Mouse (Mus musculus): Measurements from ENCODE around the gene Vil1. TPM values are rescaled to one million over a fixed set of nuclear protein-coding genes. Genes with fewer than 3 reads are reported as not detected.

The Vil1 gene
- polyA plus RNA-seq, 1 experiment from 2014 or later: 0.21 TPM

DNA sequence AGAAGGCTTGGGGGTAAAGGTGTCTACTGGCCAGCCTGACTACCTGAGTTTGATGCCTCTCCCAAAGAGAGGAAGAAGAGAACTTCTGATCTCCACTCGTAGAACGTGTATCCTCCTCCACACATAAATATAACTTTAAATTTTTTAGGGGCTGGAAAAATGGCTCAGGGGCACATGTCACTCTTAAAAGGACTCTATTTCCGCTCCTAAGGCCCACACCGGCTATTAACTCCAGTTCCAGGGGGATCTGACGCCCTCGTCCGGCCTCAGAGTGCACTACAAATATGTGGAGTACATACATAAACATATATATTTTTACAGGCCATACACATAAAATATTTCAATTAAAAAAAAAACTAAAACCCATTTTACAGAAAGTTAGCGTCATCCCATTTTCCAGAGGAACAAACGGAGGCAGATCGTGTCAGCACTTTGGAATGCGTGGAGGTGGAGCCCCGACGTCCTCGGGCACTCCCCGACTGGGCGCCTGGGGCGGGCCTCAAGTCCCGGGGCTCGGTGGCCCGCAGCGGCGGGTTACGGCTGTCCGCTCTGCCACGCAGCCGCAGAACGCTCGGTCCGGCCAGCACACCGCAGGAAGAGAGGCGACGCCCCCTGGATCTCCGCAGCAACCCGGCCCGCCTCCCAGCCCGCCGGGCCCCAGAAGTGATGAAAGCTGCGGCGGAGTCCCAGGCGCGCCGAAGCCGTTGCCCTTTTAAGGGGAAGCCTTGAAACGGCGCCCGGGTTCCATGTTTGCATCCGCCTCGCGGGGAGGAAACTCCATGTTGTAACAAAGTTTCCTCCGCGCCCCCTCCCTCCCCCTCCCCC, 18.0 kb upstream of the Vil1 start, which contains the start of gene Ctdsp1:
TSS of gene Ctdsp1 (plus strand) at position 586 of the 825 bp plus-strand sequence.
- H3K9me3 ChIP-seq (ENCODE audit: control insufficient read depth, low read length): no peaks in the 10 kb centered on the region
- H3K4me2 ChIP-seq (ENCODE audit: low read depth, low read length, severe bottlenecking): peak within 1 kb of the TSS; percentile 95
- H3K27ac ChIP-seq (ENCODE audit: low read depth, low read length): peak within 1 kb of the TSS; percentile 94
- ATAC-seq (replicated peaks; ENCODE audit: low FRiP score): peak; percentile 81
- H3K4me1 ChIP-seq (replicated peaks; ENCODE audit: control insufficient read depth, insufficient read depth, low read length): peaks cover 16% of the 10 kb centered on the region
- peaks cover 2% of the 10 kb centered on the region; the same call in 1 of the 2 replicates for H3K27me3 ChIP-seq (ENCODE audit: control insufficient read depth, insufficient read depth, low read length)
- H3K4me3 ChIP-seq (ENCODE audit: low read depth, low read length): peak within 1 kb of the TSS; percentile 97
- 2% methylated on average over 51 of the region's 51 CpGs for WGBS
- H3K36me3 ChIP-seq (ENCODE audit: control insufficient read depth, insufficient read depth, low read length): peaks cover 10% of the 10 kb centered on the region
- DNase-seq (ENCODE audit: low spot score): peak; percentile 97
- H3K9ac ChIP-seq (ENCODE audit: low read length): peak within 1 kb of the TSS; percentile 92

GRCm38 (mm10) chr1:74391844-74392441, 17.2 kb upstream of the Vil1 start:
- WGBS: under 1% methylated on average over 47 of the region's 63 CpGs

GRCm38 (mm10) chr1:74392446-74392994, 16.7 kb upstream of the Vil1 start:
- Histone ChIP-seq H3K4me2 (ENCODE audit: low read depth, low read length, severe bottlenecking) (peak overlapping the region; percentile 95), H3K9me3 (ENCODE audit: control insufficient read depth, low read length) (no peaks in the 10 kb centered on the region), H3K27ac (ENCODE audit: low read depth, low read length) (peak overlapping the region; percentile 94; the same call in 1 of the 2 replicates), H3K9ac (ENCODE audit: low read length) (peak overlapping the region; percentile 92), H3K4me3 (ENCODE audit: low read depth, low read length) (peak overlapping the region; percentile 97), H3K27me3 (ENCODE audit: control insufficient read depth, insufficient read depth, low read length) (peaks cover 2% of the 10 kb centered on the region; the same call in 1 of the 2 replicates), H3K36me3 (ENCODE audit: control insufficient read depth, insufficient read depth, low read length) (peaks cover 10% of the 10 kb centered on the region), H3K4me1 (replicated peaks; ENCODE audit: control insufficient read depth, insufficient read depth, low read length) (peaks cover 13% of the 10 kb centered on the region)
- DNase-seq (ENCODE audit: low spot score) (no peak), ATAC-seq (replicated peaks; ENCODE audit: low FRiP score) (peak; percentile 28)
- WGBS: under 1% methylated on average over 16 of the region's 16 CpGs

More at GRCm38 (mm10) chr1:74391844-74392441, 17.2 kb upstream of the Vil1 start:
- peak; percentile 83 for DNase-seq (ENCODE audit: low spot score)
- Histone ChIP-seq H3K9ac (ENCODE audit: low read length) (peak overlapping the region; percentile 92), H3K36me3 (ENCODE audit: control insufficient read depth, insufficient read depth, low read length) (peaks cover 10% of the 10 kb centered on the region), H3K9me3 (ENCODE audit: control insufficient read depth, low read length) (no peaks in the 10 kb centered on the region), H3K27ac (ENCODE audit: low read depth, low read length) (peak overlapping the region; percentile 94), H3K27me3 (ENCODE audit: control insufficient read depth, insufficient read depth, low read length) (peaks cover 2% of the 10 kb centered on the region; the same call in 1 of the 2 replicates), H3K4me1 (replicated peaks; ENCODE audit: control insufficient read depth, insufficient read depth, low read length) (peaks cover 16% of the 10 kb centered on the region), H3K4me2 (ENCODE audit: low read depth, low read length, severe bottlenecking) (peak overlapping the region; percentile 95), H3K4me3 (ENCODE audit: low read depth, low read length) (peak overlapping the region; percentile 97)
- ATAC-seq (replicated peaks; ENCODE audit: low FRiP score): peak; percentile 67

GRCm38 (mm10) chr1:74393010-74393409, 16.2 kb upstream of the Vil1 start:
- Histone ChIP-seq H3K9me3 (ENCODE audit: control insufficient read depth, low read length) (no peaks in the 10 kb centered on the region), H3K27me3 (ENCODE audit: control insufficient read depth, insufficient read depth, low read length) (peaks cover 2% of the 10 kb centered on the region; the same call in 1 of the 2 replicates), H3K9ac (ENCODE audit: low read length) (peak overlapping the region; percentile 92), H3K4me2 (ENCODE audit: low read depth, low read length, severe bottlenecking) (peak overlapping the region; percentile 95), H3K4me3 (ENCODE audit: low read depth, low read length) (peak overlapping the region; percentile 97), H3K27ac (ENCODE audit: low read depth, low read length) (no peak overlapping the region), H3K4me1 (replicated peaks; ENCODE audit: control insufficient read depth, insufficient read depth, low read length) (peaks cover 17% of the 10 kb centered on the region), H3K36me3 (ENCODE audit: control insufficient read depth, insufficient read depth, low read length) (peaks cover 10% of the 10 kb centered on the region)
- 35% methylated on average over 6 of the region's 7 CpGs for WGBS
- no peak for ATAC-seq (replicated peaks; ENCODE audit: low FRiP score)
- DNase-seq (ENCODE audit: low spot score): no peak

DNA sequence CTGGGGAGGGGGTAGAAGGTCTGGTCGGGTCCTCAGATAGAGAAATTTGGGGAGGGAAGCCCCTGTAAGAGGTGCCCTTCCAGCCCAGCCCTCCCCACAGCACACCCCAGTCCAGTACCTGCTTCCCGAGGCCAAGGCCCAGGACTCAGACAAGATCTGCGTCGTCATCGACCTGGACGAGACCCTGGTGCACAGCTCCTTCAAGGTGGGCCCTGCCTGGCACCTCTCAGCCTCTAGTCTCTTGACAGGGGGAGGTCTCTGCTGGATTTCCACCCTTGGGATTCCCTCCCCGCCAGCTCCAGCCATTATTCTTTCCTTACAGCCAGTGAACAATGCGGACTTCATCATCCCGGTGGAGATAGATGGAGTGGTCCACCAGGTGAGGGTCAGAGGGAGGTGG, 15.5 kb upstream of the Vil1 start:
- H3K4me1 ChIP-seq (replicated peaks; ENCODE audit: control insufficient read depth, insufficient read depth, low read length): peaks cover 17% of the 10 kb centered on the region
- no peak overlapping the region for H3K9ac ChIP-seq (ENCODE audit: low read length)
- no peak overlapping the region for H3K27ac ChIP-seq (ENCODE audit: low read depth, low read length)
- H3K4me3 ChIP-seq (ENCODE audit: low read depth, low read length): no peak overlapping the region
- H3K27me3 ChIP-seq (ENCODE audit: control insufficient read depth, insufficient read depth, low read length): peaks cover 2% of the 10 kb centered on the region; the same call in 1 of the 2 replicates
- no peak overlapping the region for H3K4me2 ChIP-seq (ENCODE audit: low read depth, low read length, severe bottlenecking)
- WGBS: 89% methylated on average over 9 of the region's 9 CpGs
- H3K36me3 ChIP-seq (ENCODE audit: control insufficient read depth, insufficient read depth, low read length): peaks cover 10% of the 10 kb centered on the region
- DNase-seq (ENCODE audit: low spot score) (no peak), ATAC-seq (replicated peaks; ENCODE audit: low FRiP score) (no peak)
- H3K9me3 ChIP-seq (ENCODE audit: control insufficient read depth, low read length): no peaks in the 10 kb centered on the region

DNA sequence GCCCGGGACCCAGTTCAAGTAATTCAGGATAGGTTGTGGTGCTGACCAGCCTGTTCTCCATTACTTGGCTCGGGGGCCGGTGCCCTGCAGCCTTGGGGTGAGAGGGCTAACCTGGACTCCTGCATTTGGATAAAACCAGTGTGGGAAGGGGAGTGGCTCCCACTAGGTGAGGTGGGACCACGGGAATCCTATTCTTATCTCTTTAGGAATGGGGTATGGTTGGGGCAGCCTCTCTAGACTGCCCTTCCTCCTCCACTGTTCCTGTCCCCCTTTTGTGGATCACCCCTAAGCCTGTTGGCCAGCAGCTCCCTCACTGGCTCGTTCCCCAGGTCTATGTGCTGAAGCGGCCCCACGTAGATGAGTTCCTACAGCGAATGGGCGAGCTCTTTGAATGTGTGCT, 14.9 kb upstream of the Vil1 start:
- Histone ChIP-seq H3K4me2 (ENCODE audit: low read depth, low read length, severe bottlenecking) (no peak overlapping the region), H3K9me3 (ENCODE audit: control insufficient read depth, low read length) (no peaks in the 10 kb centered on the region), H3K36me3 (ENCODE audit: control insufficient read depth, insufficient read depth, low read length) (peaks cover 10% of the 10 kb centered on the region), H3K27ac (ENCODE audit: low read depth, low read length) (no peak overlapping the region), H3K4me1 (replicated peaks; ENCODE audit: control insufficient read depth, insufficient read depth, low read length) (peaks cover 17% of the 10 kb centered on the region), H3K4me3 (ENCODE audit: low read depth, low read length) (no peak overlapping the region), H3K9ac (ENCODE audit: low read length) (no peak overlapping the region), H3K27me3 (ENCODE audit: control insufficient read depth, insufficient read depth, low read length) (peaks cover 2% of the 10 kb centered on the region; the same call in 1 of the 2 replicates)
- 91% methylated on average over 9 of the region's 9 CpGs for WGBS
- DNase-seq (ENCODE audit: low spot score) (no peak), ATAC-seq (replicated peaks; ENCODE audit: low FRiP score) (no peak)

DNA sequence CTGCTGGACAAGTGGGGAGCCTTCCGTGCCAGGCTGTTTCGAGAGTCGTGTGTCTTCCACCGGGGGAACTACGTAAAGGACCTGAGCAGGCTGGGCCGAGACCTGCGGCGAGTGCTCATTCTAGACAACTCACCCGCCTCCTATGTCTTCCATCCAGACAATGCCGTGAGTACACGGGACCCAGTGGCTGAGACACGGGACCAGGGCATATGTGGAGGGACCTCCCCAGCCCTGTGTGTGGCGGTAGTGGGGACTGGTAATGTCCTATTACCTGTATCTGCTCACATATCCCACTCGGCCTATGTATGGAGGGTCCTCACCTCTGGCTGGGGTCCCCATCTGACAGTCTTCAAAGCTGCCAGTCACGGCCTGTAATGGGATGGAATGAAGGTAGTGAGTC, 14.3 kb upstream of the Vil1 start:
- H3K27ac ChIP-seq (ENCODE audit: low read depth, low read length): no peak overlapping the region
- H3K36me3 ChIP-seq (ENCODE audit: control insufficient read depth, insufficient read depth, low read length): peaks cover 10% of the 10 kb centered on the region
- no peak overlapping the region for H3K4me3 ChIP-seq (ENCODE audit: low read depth, low read length)
- H3K9me3 ChIP-seq (ENCODE audit: control insufficient read depth, low read length): no peaks in the 10 kb centered on the region
- DNase-seq (ENCODE audit: low spot score) (no peak), ATAC-seq (replicated peaks; ENCODE audit: low FRiP score) (no peak)
- H3K9ac ChIP-seq (ENCODE audit: low read length): no peak overlapping the region
- H3K4me2 ChIP-seq (ENCODE audit: low read depth, low read length, severe bottlenecking): no peak overlapping the region
- peaks cover 17% of the 10 kb centered on the region for H3K4me1 ChIP-seq (replicated peaks; ENCODE audit: control insufficient read depth, insufficient read depth, low read length)
- H3K27me3 ChIP-seq (ENCODE audit: control insufficient read depth, insufficient read depth, low read length): no peaks in the 10 kb centered on the region
- 90% methylated on average over 15 of the region's 15 CpGs for WGBS

DNA sequence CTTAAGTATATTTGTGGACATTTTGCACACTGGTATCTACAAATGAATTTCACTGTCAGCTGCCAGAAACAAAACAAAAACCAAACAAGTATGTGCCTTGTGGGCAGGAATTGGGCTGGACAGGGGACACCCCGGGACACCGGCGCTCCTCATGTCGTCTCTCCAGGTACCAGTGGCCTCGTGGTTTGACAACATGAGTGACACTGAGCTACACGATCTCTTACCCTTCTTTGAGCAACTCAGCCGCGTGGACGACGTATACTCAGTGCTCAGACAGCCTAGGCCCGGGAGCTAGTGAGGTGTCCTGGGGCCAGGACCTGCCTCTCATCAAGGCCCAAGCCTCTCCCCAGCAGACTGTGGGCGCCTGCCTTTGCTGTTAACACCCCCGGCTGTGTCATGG, 13.9 kb upstream of the Vil1 start:
- Histone ChIP-seq H3K4me1 (replicated peaks; ENCODE audit: control insufficient read depth, insufficient read depth, low read length) (peaks cover 13% of the 10 kb centered on the region), H3K9ac (ENCODE audit: low read length) (no peak overlapping the region), H3K9me3 (ENCODE audit: control insufficient read depth, low read length) (no peaks in the 10 kb centered on the region), H3K36me3 (ENCODE audit: control insufficient read depth, insufficient read depth, low read length) (peaks cover 10% of the 10 kb centered on the region), H3K27me3 (ENCODE audit: control insufficient read depth, insufficient read depth, low read length) (no peaks in the 10 kb centered on the region), H3K27ac (ENCODE audit: low read depth, low read length) (no peak overlapping the region), H3K4me3 (ENCODE audit: low read depth, low read length) (no peak overlapping the region), H3K4me2 (ENCODE audit: low read depth, low read length, severe bottlenecking) (no peak overlapping the region)
- no peak for DNase-seq (ENCODE audit: low spot score)
- ATAC-seq (replicated peaks; ENCODE audit: low FRiP score): no peak
- WGBS: 88% methylated on average over 13 of the region's 13 CpGs
